Mouse (Mus musculus): ENCODE data around the gene Poln.

Poln gene

GRCm38 (mm10) chr5:34186961-34187391 lies 17.7 kb upstream of the Poln start:
- DNase-seq (ENCODE audit: low spot score) = peak; percentile 33

- DNase-seq (ENCODE audit: low spot score) = no peak
Observed at GRCm38 (mm10) chr5:34186391-34186790, 17.1 kb upstream of the Poln start.

- no peak for DNase-seq (ENCODE audit: low spot score)
Observed at GRCm38 (mm10) chr5:34185791-34186190, 16.5 kb upstream of the Poln start.

GRCm38 (mm10) chr5:34185051-34185580 lies 15.9 kb upstream of the Poln start:
- DNase-seq (ENCODE audit: low spot score) = no peak

- no peak for DNase-seq (ENCODE audit: low spot score)
Observed at GRCm38 (mm10) chr5:34183976-34184375, 14.7 kb upstream of the Poln start.

GRCm38 (mm10) chr5:34183156-34183880 lies 14.1 kb upstream of the Poln start:
- DNase-seq (ENCODE audit: low spot score) = no peak

- DNase-seq (ENCODE audit: low spot score) = no peak
Observed at GRCm38 (mm10) chr5:34182486-34182885, 13.2 kb upstream of the Poln start.

- DNase-seq (ENCODE audit: low spot score) = no peak
Observed at GRCm38 (mm10) chr5:34177821-34178220, 8.6 kb upstream of the Poln start.

GRCm38 (mm10) chr5:34177091-34177490 lies 7.8 kb upstream of the Poln start:
- DNase-seq (ENCODE audit: low spot score) = no peak

- no peak for DNase-seq (ENCODE audit: low spot score)
Observed at GRCm38 (mm10) chr5:34176691-34177090, 7.4 kb upstream of the Poln start.

- no peak for DNase-seq (ENCODE audit: low spot score)
Observed at GRCm38 (mm10) chr5:34175403-34175694, 6.1 kb upstream of the Poln start.

GRCm38 (mm10) chr5:34174550-34175402 lies 5.5 kb upstream of the Poln start:
- no peak for DNase-seq (ENCODE audit: low spot score)

- no peak for DNase-seq (ENCODE audit: low spot score)
Observed at GRCm38 (mm10) chr5:34174021-34174420, 4.8 kb upstream of the Poln start.

GRCm38 (mm10) chr5:34170726-34171125 lies 1.5 kb upstream of the Poln start:
- no peak for DNase-seq (ENCODE audit: low spot score)

GRCm38 (mm10) chr5:34169954-34170353 lies 706 bp upstream of the Poln start:
- DNase-seq (ENCODE audit: low spot score) = no peak

GRCm38 (mm10) chr5:34167857-34168256 lies 1.4 kb downstream of the Poln start:
- DNase-seq (ENCODE audit: low spot score) = no peak

GRCm38 (mm10) chr5:34165793-34166192 lies 3.5 kb downstream of the Poln start:
- DNase-seq (ENCODE audit: low spot score) = no peak

GRCm38 (mm10) chr5:34148476-34148875 lies 20.8 kb downstream of the Poln start:
- no peak for DNase-seq (ENCODE audit: low spot score)

GRCm38 (mm10) chr5:34147554-34147953 lies 21.7 kb downstream of the Poln start:
- DNase-seq (ENCODE audit: low spot score) = no peak

GRCm38 (mm10) chr5:34139751-34140150 lies 29.5 kb downstream of the Poln start:
- DNase-seq (ENCODE audit: low spot score) = peak; percentile 8

GRCm38 (mm10) chr5:34132731-34133130 lies 36.5 kb downstream of the Poln start:
- DNase-seq (ENCODE audit: low spot score) = no peak

- DNase-seq (ENCODE audit: low spot score) = no peak
Observed at GRCm38 (mm10) chr5:34124131-34124530, 45.1 kb downstream of the Poln start.

All from T-cell, adult 2 months (primary cell).